Mouse (Mus musculus) mesoderm, embryonic 11.5 days (tissue): ENCODE measurements at regions not wholly inside any gene's neighbourhood (a gene's known extent, or its start where the extent isn't known, plus 50 kb on each side); places are given as distances from the start of the nearest gene placed in this dataset.

ENCODE experiments used
- DNase-seq: peaks from one replicate; pipeline ENCODE4 v3.0.0-alpha.2; 2012; ENCODE audit warnings: low read depth, low spot score

- DNase-seq = no peak
These were observed 390.3 kb upstream of the Gm11114 start for GRCm38 (mm10) chr9:84922306-84922705.

GRCm38 (mm10) chr9:84923966-84924365, 388.6 kb upstream of the Gm11114 start:
- DNase-seq = no peak

- no peak for DNase-seq
These were observed 376.1 kb upstream of the Gm11114 start for GRCm38 (mm10) chr9:84936291-84937055.

DNA sequence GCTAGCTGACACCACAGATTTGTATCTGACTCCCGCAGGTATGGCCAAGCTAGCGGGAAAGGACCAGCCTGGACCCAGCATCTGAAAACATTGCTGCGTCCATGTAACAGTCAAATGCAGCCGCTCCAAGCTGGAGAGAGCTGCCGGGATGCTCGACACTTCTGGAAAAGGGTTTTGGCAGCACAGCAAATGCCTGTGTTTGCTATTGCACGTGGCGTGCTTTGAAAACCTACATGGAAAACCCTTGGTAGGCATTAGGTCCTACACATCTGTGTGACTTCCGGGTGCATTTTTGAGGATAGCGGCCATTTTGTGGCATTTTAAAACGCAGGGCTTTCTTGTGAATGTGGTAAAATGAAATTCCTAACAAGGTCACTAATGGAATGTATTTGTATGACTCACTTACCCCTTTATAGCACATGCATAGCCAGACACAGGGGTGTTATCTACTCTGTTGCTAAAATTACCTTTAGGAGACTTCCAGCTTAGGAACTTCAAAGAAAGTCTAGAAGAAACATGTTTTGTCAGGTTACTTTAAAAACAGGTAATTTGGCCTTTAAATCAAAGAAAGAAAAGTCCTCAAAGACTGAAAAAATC, 345.9 kb upstream of the Gm11114 start:
- no peak for DNase-seq

DNA sequence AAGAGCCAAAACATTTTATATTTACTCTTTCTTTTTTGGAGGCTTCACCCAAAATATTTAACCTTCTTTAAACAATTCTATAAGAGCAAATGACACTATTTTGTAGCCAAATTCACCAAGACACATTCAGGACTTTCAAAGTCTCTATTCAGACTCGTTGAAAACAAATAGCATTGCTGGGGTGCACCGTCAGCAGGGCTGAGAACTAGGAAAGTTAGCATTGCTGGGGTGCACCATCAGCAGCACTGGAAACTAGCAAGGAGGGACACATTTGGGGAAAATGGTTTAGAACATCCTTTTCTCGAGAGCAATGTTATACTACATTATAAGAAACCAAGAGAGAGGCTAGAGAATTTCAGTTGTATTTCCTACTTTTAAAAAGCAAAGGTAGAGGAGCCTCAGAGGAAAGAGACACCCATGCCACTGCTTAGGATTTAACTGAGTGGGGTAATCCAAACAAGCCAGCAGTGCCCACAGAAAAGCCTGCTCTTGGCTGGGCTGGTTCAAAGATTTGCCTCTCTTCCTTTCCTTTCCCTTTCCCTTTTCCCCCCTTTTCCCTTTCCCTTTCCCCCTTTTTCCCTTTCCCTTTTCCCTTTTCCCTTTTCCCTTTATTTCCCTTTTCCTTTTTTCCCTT, 342.5 kb upstream of the Gm11114 start:
- DNase-seq = no peak

GRCm38 (mm10) chr9:84977470-84977869, 335.1 kb upstream of the Gm11114 start:
- no peak for DNase-seq

GRCm38 (mm10) chr9:85003414-85003813, 309.2 kb upstream of the Gm11114 start:
- DNase-seq = no peak

- DNase-seq = no peak
These were observed 301.2 kb upstream of the Gm11114 start for GRCm38 (mm10) chr9:85011361-85011760.

- no peak for DNase-seq
These were observed 264.2 kb upstream of the Gm11114 start for GRCm38 (mm10) chr9:85048112-85048978.

DNA sequence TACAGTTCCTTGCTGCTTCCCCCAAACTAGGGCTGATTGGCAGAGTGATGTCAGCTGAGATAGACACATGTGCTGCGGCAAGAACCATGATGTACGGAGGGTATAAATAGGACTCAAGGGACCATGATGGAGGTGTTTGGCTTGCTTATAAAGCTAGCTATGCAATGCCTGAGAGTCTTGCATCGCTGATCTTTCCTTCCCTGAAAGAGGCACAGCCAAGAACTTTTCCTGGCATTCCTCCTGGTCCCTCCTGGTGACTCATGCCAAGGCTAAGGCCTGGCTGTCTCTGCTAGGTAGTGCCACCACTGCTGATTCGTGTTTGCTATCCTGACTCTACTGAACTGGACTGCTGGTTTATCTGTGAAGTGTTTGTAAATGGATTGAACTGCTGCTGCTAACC, 260.0 kb upstream of the Gm11114 start:
- DNase-seq = no peak

DNA sequence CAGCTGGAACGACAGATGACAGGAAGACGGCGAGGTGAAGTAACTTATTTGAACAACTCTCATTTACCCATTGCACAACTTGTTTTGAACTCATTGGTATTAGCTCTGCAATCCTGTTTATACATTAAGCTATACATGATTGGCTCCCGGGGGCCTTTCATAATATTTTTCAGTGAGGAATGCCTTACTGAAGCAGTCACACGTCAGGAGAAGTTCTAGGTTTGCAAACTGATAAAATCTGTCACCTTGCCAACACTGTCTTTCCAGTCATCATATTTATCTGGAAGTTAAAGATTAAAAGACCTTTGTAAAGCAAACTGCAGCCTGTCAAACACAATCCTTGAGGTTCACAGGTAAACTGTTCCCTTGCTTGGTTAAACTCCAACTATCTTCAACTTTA, 232.6 kb upstream of the Gm11114 start:
- no peak for DNase-seq

DNA sequence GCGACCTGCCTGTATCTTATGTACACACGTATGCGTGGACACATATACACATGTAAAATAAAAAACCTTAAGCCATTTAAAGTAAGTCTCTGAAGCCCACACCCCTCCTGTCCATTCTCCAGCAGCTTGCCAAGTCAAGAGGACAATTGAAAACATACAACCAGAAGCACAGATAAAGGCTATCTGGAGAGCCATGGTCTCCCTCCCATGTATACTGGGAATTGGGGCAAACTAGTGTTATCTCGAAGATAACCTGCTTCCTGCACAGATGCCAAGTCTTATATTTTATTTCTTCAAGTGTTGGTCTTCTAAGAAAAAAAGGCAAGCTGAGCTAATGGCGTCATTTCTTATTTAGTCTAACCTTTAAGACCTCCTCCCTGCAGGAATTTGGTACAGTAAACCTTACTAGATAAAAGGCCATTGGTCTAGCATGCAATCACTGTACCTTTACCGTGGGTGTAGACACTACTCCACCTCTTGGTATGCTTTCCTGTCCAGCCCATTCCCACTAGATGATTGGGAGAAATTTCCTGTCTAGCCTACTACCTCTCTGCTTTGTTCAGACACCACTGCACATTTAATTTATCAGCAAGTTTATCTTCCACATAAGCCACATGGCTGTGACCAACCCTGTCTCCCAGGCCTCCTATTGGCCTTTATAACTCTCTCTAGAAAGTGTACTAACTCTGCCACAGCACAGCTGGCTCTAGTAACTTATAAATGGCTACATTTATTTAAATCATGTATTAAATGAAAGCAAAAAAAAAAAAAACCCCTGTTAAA, 223.8 kb upstream of the Gm11114 start:
- DNase-seq = no peak

DNA sequence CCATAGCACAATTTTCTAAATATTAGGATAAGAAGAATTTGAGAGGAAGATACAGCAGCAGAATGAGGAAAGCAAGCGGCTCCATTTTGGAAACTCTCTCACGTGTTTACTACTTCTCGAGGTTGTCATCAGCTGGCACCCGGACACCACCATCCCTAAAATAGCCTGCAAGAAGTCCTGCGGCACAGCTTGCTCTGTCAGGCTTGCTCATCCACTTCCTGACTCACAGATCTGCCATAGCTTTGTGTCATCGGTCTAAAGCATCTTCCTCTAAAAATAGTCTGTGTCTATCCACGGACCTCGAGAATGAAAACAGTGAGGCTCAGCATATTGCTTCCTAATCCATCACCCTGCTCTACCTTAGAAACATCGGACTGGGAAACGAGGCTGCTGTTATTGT, 222.3 kb upstream of the Gm11114 start:
- DNase-seq = no peak

DNA sequence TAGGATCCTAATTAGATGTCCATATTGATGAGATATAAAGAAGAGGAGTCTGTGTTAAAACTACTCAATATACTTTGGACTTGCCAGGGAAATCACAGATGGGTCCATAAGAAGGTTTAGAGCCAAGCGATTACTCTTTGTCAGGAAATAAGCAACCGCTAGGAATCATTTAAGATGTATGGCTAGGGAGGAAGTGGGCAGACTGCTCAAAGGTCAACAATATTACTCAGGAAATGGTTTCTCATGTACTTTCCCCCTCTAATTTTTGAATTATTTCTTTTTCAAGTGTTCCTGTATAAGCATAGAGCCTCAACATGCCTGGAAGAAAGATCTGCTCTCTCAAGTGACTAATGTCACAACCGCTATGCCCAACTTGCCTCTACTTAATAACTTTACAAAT, 217.3 kb upstream of the Gm11114 start:
- no peak for DNase-seq

- DNase-seq = no peak
These were observed 216.1 kb upstream of the Gm11114 start for GRCm38 (mm10) chr9:85096520-85096919.

DNA sequence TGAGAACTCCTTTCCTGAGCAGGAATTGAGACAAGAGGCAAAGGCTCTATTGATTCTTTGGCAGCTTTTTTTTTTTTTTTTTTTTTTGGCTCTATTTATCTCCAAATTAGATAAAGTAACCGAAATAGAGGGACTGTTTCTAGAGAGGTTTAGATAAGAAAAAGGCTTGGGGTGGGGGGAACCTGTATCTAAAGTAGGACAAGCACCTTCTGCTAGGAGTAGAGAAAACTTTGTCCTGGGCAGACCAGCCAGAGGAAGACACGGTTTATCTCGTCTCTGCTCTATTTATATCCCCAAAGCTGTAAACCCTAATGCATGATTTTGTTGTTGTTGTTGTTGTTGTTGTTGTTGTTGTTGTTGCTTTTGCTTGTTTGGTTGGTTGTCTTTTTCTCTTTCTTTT, 199.6 kb upstream of the Gm11114 start:
- DNase-seq = no peak

DNA sequence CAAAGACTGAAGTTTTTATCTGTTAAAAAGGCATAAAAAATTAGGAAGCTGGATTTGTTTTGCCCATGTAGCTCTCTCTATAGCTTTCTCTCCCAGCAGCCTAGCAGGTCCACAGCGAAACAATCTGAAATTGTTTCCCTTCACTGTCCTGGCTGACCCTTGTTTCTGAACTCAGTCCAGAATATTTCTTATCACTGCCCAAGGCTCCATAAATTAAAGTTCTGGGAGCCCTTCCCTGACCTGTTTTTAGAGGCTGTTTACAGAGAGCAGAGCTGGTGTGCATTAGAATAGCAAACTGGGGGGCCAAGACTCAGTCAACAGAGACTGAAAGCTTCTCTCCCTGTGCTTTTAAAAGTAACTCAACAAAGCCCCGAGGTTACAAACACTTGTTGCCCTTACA, 198.3 kb upstream of the Gm11114 start:
- DNase-seq = no peak

DNA sequence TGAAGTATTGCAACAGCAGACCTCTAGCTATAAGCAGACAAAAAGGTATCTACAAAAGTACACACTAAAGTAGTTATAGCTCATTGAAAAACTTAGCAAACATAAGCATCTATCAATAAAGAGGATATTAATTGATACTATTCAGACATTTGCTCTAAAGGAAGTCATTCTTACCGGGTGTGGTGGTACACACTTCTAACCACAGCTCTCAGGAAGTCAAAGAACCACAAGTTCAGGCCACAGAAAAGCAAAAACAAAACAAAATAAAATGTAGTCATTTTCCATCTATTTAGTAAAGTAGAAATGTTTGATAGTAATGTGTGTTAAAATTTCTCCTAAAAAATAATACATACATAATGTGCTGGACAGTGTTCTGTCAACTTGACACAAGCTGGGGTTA, 192.5 kb upstream of the Gm11114 start:
- no peak for DNase-seq

DNA sequence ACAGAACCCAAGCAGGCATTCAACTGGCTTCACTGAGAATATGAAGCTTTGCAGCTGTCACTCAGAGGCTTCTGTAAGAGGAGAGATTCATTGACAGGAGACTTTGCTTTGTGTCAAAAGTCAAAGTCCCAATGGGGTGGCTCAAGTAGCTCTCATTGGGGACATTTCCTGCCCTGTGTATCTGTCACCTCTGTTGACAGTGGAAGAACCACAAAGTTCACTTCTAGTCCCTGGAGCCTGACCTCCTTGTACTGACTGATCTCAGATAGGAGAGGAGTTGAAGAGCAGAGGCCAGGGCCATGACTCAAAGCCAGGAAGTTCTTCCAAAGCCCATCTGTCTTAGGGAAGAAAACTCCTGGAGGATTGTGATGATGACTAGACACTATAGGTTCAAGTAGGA, 191.5 kb upstream of the Gm11114 start:
- no peak for DNase-seq

- DNase-seq = no peak
These were observed 188.9 kb upstream of the Gm11114 start for GRCm38 (mm10) chr9:85123706-85124105.

- no peak for DNase-seq
These were observed 186.8 kb upstream of the Gm11114 start for GRCm38 (mm10) chr9:85125775-85126174.
